Mouse (Mus musculus): ENCODE measurements at regions not wholly inside any gene's neighbourhood (a gene's known extent, or its start where the extent isn't known, plus 50 kb on each side); places are given as distances from the start of the nearest gene placed in this dataset.

- H3K4me2 ChIP-seq = no peak overlapping the region
- H3K4me1 ChIP-seq (replicated peaks) = peaks cover 18% of the 10 kb centered on the region
- H3K9me3 ChIP-seq (replicated peaks) = no peaks in the 10 kb centered on the region
- H3K9ac ChIP-seq = no peak overlapping the region
- no peaks in the 10 kb centered on the region for H3K36me3 ChIP-seq
- no peak for ATAC-seq (replicated peaks; ENCODE audit: insufficient number of reproducible peaks, insufficient read depth, low FRiP score, low read depth)
- no peaks in the 10 kb centered on the region for H3K27me3 ChIP-seq
- H3K4me3 ChIP-seq = no peak overlapping the region
- 85% methylated on average over 8 of the region's 8 CpGs for WGBS
- no peak overlapping the region for H3K27ac ChIP-seq
Measured at GRCm38 (mm10) chr16:29964563-29964962, 99.6 kb upstream of the Hes1 start.

- Histone ChIP-seq H3K9me3 (replicated peaks) (no peaks in the 10 kb centered on the region), H3K4me2 (no peak overlapping the region), H3K27ac (no peak overlapping the region), H3K27me3 (no peaks in the 10 kb centered on the region), H3K36me3 (no peaks in the 10 kb centered on the region), H3K9ac (no peak overlapping the region), H3K4me3 (no peak overlapping the region), H3K4me1 (replicated peaks) (peaks cover 12% of the 10 kb centered on the region)
- no peak for ATAC-seq (replicated peaks; ENCODE audit: insufficient number of reproducible peaks, insufficient read depth, low FRiP score, low read depth)
- 45% methylated on average over 5 of the region's 5 CpGs for WGBS
Measured at GRCm38 (mm10) chr16:29968743-29969142, 95.4 kb upstream of the Hes1 start.

GRCm38 (mm10) chr16:29972741-29973141 is 91.4 kb upstream of the Hes1 start:
- Histone ChIP-seq H3K27me3 (no peaks in the 10 kb centered on the region), H3K9ac (0 out of 2 replicates have a peak overlapping the region, but pooled peaks have one; percentile 7), H3K4me2 (no peak overlapping the region), H3K4me1 (replicated peaks) (peaks cover 12% of the 10 kb centered on the region), H3K27ac (no peak overlapping the region), H3K36me3 (no peaks in the 10 kb centered on the region), H3K4me3 (no peak overlapping the region), H3K9me3 (replicated peaks) (no peaks in the 10 kb centered on the region)
- no peak for ATAC-seq (replicated peaks; ENCODE audit: insufficient number of reproducible peaks, insufficient read depth, low FRiP score, low read depth)
- 73% methylated on average over 1 of the region's 1 CpGs for WGBS

GRCm38 (mm10) chr16:29973250-29973649 is 90.9 kb upstream of the Hes1 start:
- 44% methylated on average over 7 of the region's 7 CpGs for WGBS
- H3K27ac ChIP-seq = no peak overlapping the region

GRCm38 (mm10) chr16:29975800-29976199 is 88.4 kb upstream of the Hes1 start:
- no peaks in the 10 kb centered on the region for H3K36me3 ChIP-seq
- H3K4me3 ChIP-seq = no peak overlapping the region
- no peak for ATAC-seq (replicated peaks; ENCODE audit: insufficient number of reproducible peaks, insufficient read depth, low FRiP score, low read depth)
- H3K9me3 ChIP-seq (replicated peaks) = no peaks in the 10 kb centered on the region
- H3K27ac ChIP-seq = no peak overlapping the region
- 73% methylated on average over 3 of the region's 3 CpGs for WGBS
- H3K4me1 ChIP-seq (replicated peaks) = peaks cover 6% of the 10 kb centered on the region; the same call in 1 of the 2 replicates
- no peak overlapping the region for H3K9ac ChIP-seq
- no peak overlapping the region for H3K4me2 ChIP-seq
- H3K27me3 ChIP-seq = no peaks in the 10 kb centered on the region

More at GRCm38 (mm10) chr16:29973250-29973649, 90.9 kb upstream of the Hes1 start:
- ATAC-seq (replicated peaks; ENCODE audit: insufficient number of reproducible peaks, insufficient read depth, low FRiP score, low read depth) = no peak
- H3K9me3 ChIP-seq (replicated peaks) = no peaks in the 10 kb centered on the region
- H3K4me2 ChIP-seq = no peak overlapping the region
- H3K27me3 ChIP-seq = no peaks in the 10 kb centered on the region
- H3K4me1 ChIP-seq (replicated peaks) = peaks cover 12% of the 10 kb centered on the region
- H3K36me3 ChIP-seq = no peaks in the 10 kb centered on the region
- no peak overlapping the region for H3K4me3 ChIP-seq
- H3K9ac ChIP-seq = 0 out of 2 replicates have a peak overlapping the region, but pooled peaks have one; percentile 7

- H3K4me2 ChIP-seq = no peak overlapping the region
- 60% methylated on average over 3 of the region's 3 CpGs for WGBS
- no peak overlapping the region for H3K9ac ChIP-seq
- no peaks in the 10 kb centered on the region for H3K36me3 ChIP-seq
- H3K27ac ChIP-seq = no peak overlapping the region
- ATAC-seq (replicated peaks; ENCODE audit: insufficient number of reproducible peaks, insufficient read depth, low FRiP score, low read depth) = no peak
- peaks cover 6% of the 10 kb centered on the region; the same call in 1 of the 2 replicates for H3K4me1 ChIP-seq (replicated peaks)
- no peaks in the 10 kb centered on the region for H3K9me3 ChIP-seq (replicated peaks)
- H3K27me3 ChIP-seq = no peaks in the 10 kb centered on the region
- no peak overlapping the region for H3K4me3 ChIP-seq
Measured at GRCm38 (mm10) chr16:29977011-29977410, 87.2 kb upstream of the Hes1 start.

GRCm38 (mm10) chr16:29977711-29978110 is 86.5 kb upstream of the Hes1 start:
- no peaks in the 10 kb centered on the region for H3K9me3 ChIP-seq (replicated peaks)
- 58% methylated on average over 8 of the region's 8 CpGs for WGBS
- H3K4me2 ChIP-seq = no peak overlapping the region
- H3K27me3 ChIP-seq = no peaks in the 10 kb centered on the region
- H3K4me3 ChIP-seq = no peak overlapping the region
- ATAC-seq (replicated peaks; ENCODE audit: insufficient number of reproducible peaks, insufficient read depth, low FRiP score, low read depth) = no peak; the same call in 1 of the 2 replicates
- H3K27ac ChIP-seq = no peak overlapping the region
- H3K36me3 ChIP-seq = no peaks in the 10 kb centered on the region
- peaks cover 6% of the 10 kb centered on the region; the same call in 1 of the 2 replicates for H3K4me1 ChIP-seq (replicated peaks)
- no peak overlapping the region for H3K9ac ChIP-seq

GRCm38 (mm10) chr16:29979066-29979465 is 85.1 kb upstream of the Hes1 start:
- Histone ChIP-seq H3K36me3 (no peaks in the 10 kb centered on the region), H3K4me1 (replicated peaks) (peaks cover 4% of the 10 kb centered on the region; the same call in 1 of the 2 replicates), H3K9ac (no peak overlapping the region), H3K4me2 (no peak overlapping the region), H3K27me3 (no peaks in the 10 kb centered on the region), H3K4me3 (no peak overlapping the region), H3K27ac (no peak overlapping the region), H3K9me3 (replicated peaks) (no peaks in the 10 kb centered on the region)
- no peak for ATAC-seq (replicated peaks; ENCODE audit: insufficient number of reproducible peaks, insufficient read depth, low FRiP score, low read depth)
- WGBS = 60% methylated on average over 7 of the region's 7 CpGs

GRCm38 (mm10) chr16:29981543-29981942 is 82.6 kb upstream of the Hes1 start:
- Histone ChIP-seq H3K4me1 (replicated peaks) (peaks cover 4% of the 10 kb centered on the region; the same call in 1 of the 2 replicates), H3K9me3 (replicated peaks) (no peaks in the 10 kb centered on the region), H3K27me3 (no peaks in the 10 kb centered on the region), H3K4me3 (no peak overlapping the region), H3K4me2 (no peak overlapping the region), H3K27ac (no peak overlapping the region), H3K9ac (no peak overlapping the region), H3K36me3 (no peaks in the 10 kb centered on the region)
- WGBS = 79% methylated on average over 7 of the region's 7 CpGs
- ATAC-seq (replicated peaks; ENCODE audit: insufficient number of reproducible peaks, insufficient read depth, low FRiP score, low read depth) = no peak

GRCm38 (mm10) chr16:29982224-29982785 is 81.9 kb upstream of the Hes1 start:
- Histone ChIP-seq H3K4me3 (no peak overlapping the region), H3K4me2 (no peak overlapping the region), H3K9ac (no peak overlapping the region), H3K27ac (no peak overlapping the region), H3K27me3 (no peaks in the 10 kb centered on the region), H3K9me3 (replicated peaks) (no peaks in the 10 kb centered on the region), H3K36me3 (no peaks in the 10 kb centered on the region), H3K4me1 (replicated peaks) (peaks cover 4% of the 10 kb centered on the region; the same call in 1 of the 2 replicates)
- 84% methylated on average over 8 of the region's 8 CpGs for WGBS
- ATAC-seq (replicated peaks; ENCODE audit: insufficient number of reproducible peaks, insufficient read depth, low FRiP score, low read depth) = no peak

- no peak overlapping the region for H3K9ac ChIP-seq
- 35% methylated on average over 7 of the region's 7 CpGs for WGBS
- H3K4me1 ChIP-seq (replicated peaks) = 0 out of 2 replicates have a peak, but pooled peaks cover 4% of the 10 kb centered on the region
- no peak for ATAC-seq (replicated peaks; ENCODE audit: insufficient number of reproducible peaks, insufficient read depth, low FRiP score, low read depth)
- H3K27ac ChIP-seq = no peak overlapping the region
- no peaks in the 10 kb centered on the region for H3K9me3 ChIP-seq (replicated peaks)
- no peak overlapping the region for H3K4me2 ChIP-seq
- H3K4me3 ChIP-seq = no peak overlapping the region
- no peaks in the 10 kb centered on the region for H3K36me3 ChIP-seq
- H3K27me3 ChIP-seq = no peaks in the 10 kb centered on the region
Measured at GRCm38 (mm10) chr16:29983161-29983560, 81.0 kb upstream of the Hes1 start.

Measured in heart, embryonic 15.5 days (tissue).